Mouse (Mus musculus) MEL (cell line): ENCODE measurements at regions not wholly inside any gene's neighbourhood (a gene's known extent, or its start where the extent isn't known, plus 50 kb on each side); places are given as distances from the start of the nearest gene placed in this dataset.

ENCODE experiments used
- DNase-seq: peaks from one replicate; pipeline ENCODE4 v3.0.0; 2011; ENCODE audit warnings: low read depth, low spot score
- H3K27ac ChIP-seq: 2 replicates; pipeline ENCODE4 v1.5.1; 2012; ENCODE audit warnings: low read depth, mild to moderate bottlenecking, control low read depth, low read length, moderate library complexity; ENCODE audit not compliant: control insufficient read depth
- H3K27me3 ChIP-seq, 2 experiments: fragments of 150-350 bp in 1 of 2; sonication (generic) in 1 of 2; 2 replicates each; pipeline ENCODE4 v1.6.1; 2012; ENCODE audit warnings: low read length in 2 of 2, mild to moderate bottlenecking in 2 of 2, improper control_type of control experiment in 1 of 2, moderate library complexity in 1 of 2; ENCODE audit not compliant: insufficient read depth in 2 of 2, control insufficient read depth in 1 of 2
- H3K36me3 ChIP-seq, 2 experiments: 2 replicates each; pipeline ENCODE4 v1.6.1; 2012 to 2014; ENCODE audit warnings: low read length in 2 of 2, improper control_type of control experiment in 1 of 2, inconsistent platforms in 1 of 2, mild to moderate bottlenecking in 1 of 2; ENCODE audit not compliant: insufficient read depth in 2 of 2, control insufficient read depth in 1 of 2
- H3K4me1 ChIP-seq, 2 experiments: fragments of 150-350 bp in 1 of 2; sonication (generic) in 1 of 2; 2 replicates each; pipeline ENCODE4 v1.6.1; 2012; ENCODE audit warnings: low read length in 2 of 2, improper control_type of control experiment in 1 of 2, mild to moderate bottlenecking in 1 of 2; ENCODE audit not compliant: insufficient read depth in 2 of 2, control insufficient read depth in 1 of 2
- H3K4me3 ChIP-seq, 2 experiments: fragments of 150-350 bp in 1 of 2; sonication (generic) in 1 of 2; 2 replicates each; pipeline ENCODE4 v1.5.1; 2012; ENCODE audit warnings: low read depth in 2 of 2, low read length in 2 of 2, mild to moderate bottlenecking in 2 of 2, moderate library complexity in 2 of 2, control low read depth in 1 of 2, improper control_type of control experiment in 1 of 2; ENCODE audit not compliant: control insufficient read depth in 1 of 2, insufficient read depth in 1 of 2
- H3K79me2 ChIP-seq: 2 replicates; pipeline ENCODE4 v1.6.1; 2012; ENCODE audit warnings: mild to moderate bottlenecking, low read length, moderate library complexity; ENCODE audit not compliant: control insufficient read depth, poor library complexity, insufficient read depth
- H3K9ac ChIP-seq: 2 replicates; pipeline ENCODE4 v1.6.1; 2012; ENCODE audit warnings: low read depth, mild to moderate bottlenecking, control low read depth, low read length, moderate library complexity; ENCODE audit not compliant: control insufficient read depth, poor library complexity, severe bottlenecking
- H3K9me3 ChIP-seq: fragments of 150-350 bp; sonication (generic); replicated peaks from 2 replicates; pipeline ENCODE4 v1.6.1; 2012; ENCODE audit warnings: mild to moderate bottlenecking, low read length, improper control_type of control experiment, moderate library complexity; ENCODE audit not compliant: insufficient read depth
- CHD1 ChIP-seq: IDR thresholded peaks from 2 replicates; pipeline ENCODE4 v1.6.1; 2012; ENCODE audit warnings: low read depth, mild to moderate bottlenecking, inconsistent platforms, low read length, improper control_type of control experiment
- CHD2 ChIP-seq: IDR thresholded peaks from 2 replicates; pipeline ENCODE4 v1.6.1; 2011; ENCODE audit warnings: low read length, improper control_type of control experiment
- E2F4 ChIP-seq: IDR thresholded peaks from 2 replicates; pipeline ENCODE4 v1.6.1; 2011; ENCODE audit warnings: low read depth, low read length, improper control_type of control experiment, borderline replicate concordance
- EP300 ChIP-seq, 2 experiments: IDR thresholded peaks; 2 replicates each; pipeline ENCODE4 v1.6.1; 2011; ENCODE audit warnings: improper control_type of control experiment in 2 of 2, low read length in 2 of 2, low read depth in 1 of 2, mild to moderate bottlenecking in 1 of 2
- ETS1 ChIP-seq: IDR thresholded peaks from 2 replicates; pipeline ENCODE4 v1.6.1; 2012; ENCODE audit warnings: low read depth, mild to moderate bottlenecking, inconsistent platforms, low read length, improper control_type of control experiment, moderate library complexity
- GABPA ChIP-seq: IDR thresholded peaks from 2 replicates; pipeline ENCODE4 v1.6.1; 2012; ENCODE audit warnings: low read depth, mild to moderate bottlenecking, inconsistent platforms, low read length, improper control_type of control experiment, moderate library complexity
- GATA1 ChIP-seq: IDR thresholded peaks from 2 replicates; pipeline ENCODE4 v1.6.1; 2011; ENCODE audit warnings: low read depth, low read length, improper control_type of control experiment
- HCFC1 ChIP-seq: IDR thresholded peaks from 2 replicates; pipeline ENCODE4 v1.6.1; 2012; ENCODE audit warnings: low read depth, mild to moderate bottlenecking, inconsistent platforms, low read length, improper control_type of control experiment, moderate library complexity
- JUND ChIP-seq: IDR thresholded peaks from 2 replicates; pipeline ENCODE4 v1.6.1; 2011; ENCODE audit warnings: low read depth, mild to moderate bottlenecking, improper control_type of control experiment, low read length
- KAT2A ChIP-seq: conservative IDR thresholded peaks from 2 replicates; pipeline ENCODE4 v1.6.1; 2012; ENCODE audit warnings: low read depth, low read length, improper control_type of control experiment, inconsistent platforms
- MAFK ChIP-seq: IDR thresholded peaks from 2 replicates; pipeline ENCODE4 v1.6.1; 2011; ENCODE audit warnings: low read depth, mild to moderate bottlenecking, low read length, improper control_type of control experiment, borderline replicate concordance
- MAX ChIP-seq: IDR thresholded peaks from 2 replicates; pipeline ENCODE4 v1.6.1; 2011; ENCODE audit warnings: low read length, improper control_type of control experiment
- MAZ ChIP-seq: IDR thresholded peaks from 2 replicates; pipeline ENCODE4 v1.6.1; 2012; ENCODE audit warnings: low read depth, mild to moderate bottlenecking, inconsistent platforms, low read length, improper control_type of control experiment
- MEF2A ChIP-seq: IDR thresholded peaks from 2 replicates; pipeline ENCODE4 v1.6.1; 2014; ENCODE audit warnings: low read depth, mild to moderate bottlenecking, inconsistent platforms, low read length, improper control_type of control experiment; ENCODE audit not compliant: poor library complexity, insufficient replicate concordance, severe bottlenecking; ENCODE audit errors: extremely low read depth
- MXI1 ChIP-seq: IDR thresholded peaks from 2 replicates; pipeline ENCODE4 v1.6.1; 2011; ENCODE audit warnings: mild to moderate bottlenecking, low read depth, low read length, improper control_type of control experiment
- MYC ChIP-seq: IDR thresholded peaks from 2 replicates; pipeline ENCODE4 v1.6.1; 2011; ENCODE audit warnings: low read depth, mild to moderate bottlenecking, low read length, improper control_type of control experiment, moderate library complexity
- NELFE ChIP-seq: IDR thresholded peaks from 2 replicates; pipeline ENCODE4 v1.6.1; 2011; ENCODE audit warnings: low read depth, low read length, improper control_type of control experiment
- SMC3 ChIP-seq: IDR thresholded peaks from 2 replicates; pipeline ENCODE4 v1.6.1; 2011; ENCODE audit warnings: low read depth, low read length, improper control_type of control experiment
- TBP ChIP-seq: IDR thresholded peaks from 2 replicates; pipeline ENCODE4 v1.8.0; 2011; ENCODE audit warnings: low read depth, low read length, improper control_type of control experiment
- USF1 ChIP-seq: IDR thresholded peaks from 2 replicates; pipeline ENCODE4 v1.6.1; 2014; ENCODE audit warnings: low read depth, mild to moderate bottlenecking, inconsistent platforms, low read length, improper control_type of control experiment, moderate library complexity
- USF2 ChIP-seq, 2 experiments: IDR thresholded peaks; 2 replicates each; pipeline ENCODE4 v1.6.1; 2011 to 2012; ENCODE audit warnings: improper control_type of control experiment in 2 of 2, low read length in 2 of 2, borderline replicate concordance in 1 of 2, inconsistent platforms in 1 of 2, low read depth in 1 of 2, mild to moderate bottlenecking in 1 of 2; ENCODE audit not compliant: insufficient read depth in 1 of 2
- ZC3H11A ChIP-seq: IDR thresholded peaks from 2 replicates; pipeline ENCODE4 v1.6.1; 2012; ENCODE audit warnings: low read depth, mild to moderate bottlenecking, inconsistent platforms, low read length, improper control_type of control experiment
- ZMIZ1 ChIP-seq: IDR thresholded peaks from 2 replicates; pipeline ENCODE4 v1.6.1; 2012; ENCODE audit warnings: low read depth, mild to moderate bottlenecking, inconsistent platforms, low read length, improper control_type of control experiment, moderate library complexity

GRCm38 (mm10) chr15:55965296-55965695 lies 1512.1 kb downstream of the Slc22a22 start:
- H3K36me3 ChIP-seq: no peaks in the 10 kb centered on the region
- DNase-seq: no peak
- H3K9me3 ChIP-seq: peaks cover 1% of the 10 kb centered on the region; the same call in 1 of the 2 replicates
- no peak overlapping the region for H3K9ac ChIP-seq
- H3K27me3 ChIP-seq: no peaks in the 10 kb centered on the region
- H3K27ac ChIP-seq: no peak overlapping the region
- TF ChIP-seq JUND: no peak
- no peak for TF ChIP-seq MAX
- no peak for TF ChIP-seq GATA1
- no peak for TF ChIP-seq USF1
- no peak for TF ChIP-seq CHD2
- no peak for TF ChIP-seq MAZ
- TF ChIP-seq SMC3: no peak
- no peak for TF ChIP-seq MXI1
- no peak for TF ChIP-seq E2F4
- no peak for TF ChIP-seq ZMIZ1
- no peak for TF ChIP-seq NELFE
- TF ChIP-seq GABPA: no peak
- TF ChIP-seq, all 39 proteins: peak for 0
- H3K79me2 ChIP-seq: no peaks in the 10 kb centered on the region
- no peak overlapping the region for H3K4me3 ChIP-seq
- H3K4me1 ChIP-seq: no peaks in the 10 kb centered on the region

GRCm38 (mm10) chr15:55962093-55962492 lies 1515.3 kb downstream of the Slc22a22 start:
- H3K79me2 ChIP-seq: no peaks in the 10 kb centered on the region
- no peaks in the 10 kb centered on the region for H3K36me3 ChIP-seq
- no peak overlapping the region for H3K4me3 ChIP-seq
- no peak for DNase-seq
- TF ChIP-seq ZC3H11A: no peak
- TF ChIP-seq HCFC1: no peak
- no peak for TF ChIP-seq MXI1
- no peak for TF ChIP-seq MEF2A
- TF ChIP-seq MAFK: no peak
- TF ChIP-seq ETS1: no peak
- TF ChIP-seq CHD1: no peak
- TF ChIP-seq MYC: no peak
- TF ChIP-seq JUND: no peak
- no peak for TF ChIP-seq TBP
- no peak for TF ChIP-seq EP300 (IDR thresholded peaks at IDR 0.05; ENCODE audit: low read depth in 1 of 2, low read length in 2 of 2)
- TF ChIP-seq KAT2A: no peak
- TF ChIP-seq MAX: no peak
- no peak for TF ChIP-seq USF2 (IDR thresholded peaks at IDR 0.05; ENCODE audit: borderline replicate concordance in 1 of 2, insufficient read depth in 1 of 2, low read depth in 1 of 2, low read length in 2 of 2)
- no peaks in the 10 kb centered on the region for H3K27me3 ChIP-seq
- H3K27ac ChIP-seq: no peak overlapping the region
- H3K4me1 ChIP-seq: no peaks in the 10 kb centered on the region
- no peak overlapping the region for H3K9ac ChIP-seq
- H3K9me3 ChIP-seq: 0 out of 2 replicates have a peak, but pooled peaks cover 1% of the 10 kb centered on the region
